Mouse (Mus musculus) left cerebral cortex, adult 2 months (tissue): ENCODE measurements around the gene Abhd6. TPM values are rescaled to one million over a fixed set of nuclear protein-coding genes. Genes with fewer than 3 reads are reported as not detected.

Source experiments
- DNase-seq, 2 experiments: peaks; one replicate each; pipeline ENCODE4 v3.0.0; 2021 to 2022; ENCODE audit warnings: low spot score in 2 of 2, mixed read lengths in 1 of 2; ENCODE audit errors: extremely low spot score in 1 of 2
- H3K27ac ChIP-seq: fragments of 200-600 bp; 2 replicates; pipeline ENCODE4 v1.8.1; 2022
- H3K4me3 ChIP-seq: fragments of 200-600 bp; 2 replicates; pipeline ENCODE4 v1.8.1; 2022
- CTCF ChIP-seq: fragments of 200-600 bp; IDR thresholded peaks from 2 replicates; pipeline ENCODE4 v1.8.1; 2022; ENCODE audit warnings: antibody characterized with exemption, mild to moderate bottlenecking, moderate library complexity
- intact Hi-C: fragments of 180-260 bp; cut with DNase I; formaldehyde crosslinking; loops from one replicate; pipeline ENCODE4 v1.15.1; 2025
- total RNA-seq, 2 experiments: library from RNA; stranded (reverse); gene quantifications; 2 replicates each; pipeline ENCODE4 v1.2.3; 2021

Gene Abhd6
- total RNA-seq, 2 experiments from 2014 or later = 69.2 to 78.7 TPM

DNA sequence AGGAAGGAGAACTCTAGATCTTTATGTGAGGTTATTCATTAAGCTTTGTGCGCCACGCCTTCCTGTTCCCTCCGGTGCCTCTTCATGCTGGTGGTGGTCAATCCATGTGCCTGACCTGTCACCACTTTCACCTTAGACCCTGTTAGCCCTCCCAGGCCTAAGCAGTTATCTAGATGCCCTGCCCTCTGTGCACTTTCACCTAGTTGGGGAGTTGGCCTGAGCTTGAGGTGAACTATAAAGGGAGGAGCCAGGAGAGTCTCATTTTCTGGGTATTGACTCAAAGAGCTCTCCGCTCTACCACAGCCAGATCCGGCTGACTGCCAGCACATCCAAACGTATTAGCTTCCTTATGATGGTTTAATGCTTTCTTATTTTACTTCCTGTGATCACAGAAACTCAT, 13.6 kb downstream of the Abhd6 start:
- TF ChIP-seq CTCF = no peak
- no peak overlapping the region for H3K27ac ChIP-seq
- intact Hi-C loops = no loop called here
- no peak overlapping the region for H3K4me3 ChIP-seq
- DNase-seq = no peak

DNA sequence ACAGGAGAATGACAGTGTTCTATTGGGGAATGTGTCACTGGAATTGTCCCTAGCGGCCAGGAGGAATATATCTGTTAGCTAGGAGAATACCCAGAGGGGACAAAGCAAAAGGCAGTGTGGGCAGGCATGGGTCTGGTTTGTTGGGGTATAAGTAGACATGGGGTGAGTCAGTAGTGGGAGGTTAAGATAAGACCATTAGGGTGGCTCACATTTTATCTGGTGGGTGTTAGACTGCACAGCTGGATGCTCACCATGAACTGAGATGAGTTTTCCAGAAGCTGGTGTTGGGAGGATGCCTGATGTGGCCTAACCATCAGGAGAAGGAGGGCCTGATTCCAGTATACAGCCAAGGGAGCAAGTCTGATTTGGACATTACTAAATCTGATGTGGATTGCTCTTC, 14.2 kb downstream of the Abhd6 start:
- intact Hi-C loops = no loop called here
- Histone ChIP-seq H3K27ac (no peak overlapping the region), H3K4me3 (no peak overlapping the region)
- no peak for DNase-seq
- TF ChIP-seq CTCF = no peak

DNA sequence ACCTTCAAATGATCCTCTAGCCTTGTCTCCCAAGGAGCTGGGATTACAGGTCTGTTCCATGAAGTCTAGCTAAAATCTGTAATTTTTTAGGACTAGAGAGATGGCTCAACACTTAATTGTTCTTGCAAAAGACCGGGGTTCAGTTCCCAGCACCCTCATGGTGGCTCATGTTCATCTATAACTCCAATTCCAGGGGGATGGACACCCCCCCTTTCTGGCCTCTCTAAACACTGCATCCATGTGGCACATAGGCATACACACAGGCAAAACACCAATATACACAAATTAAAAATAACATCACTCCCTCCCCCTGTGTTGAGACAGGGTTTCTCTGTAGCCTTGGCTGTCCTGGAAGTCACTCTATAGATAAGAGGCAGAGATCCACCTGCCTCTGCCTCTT, 17.3 kb downstream of the Abhd6 start:
- no peak for TF ChIP-seq CTCF
- intact Hi-C loops = no loop called here
- DNase-seq = no peak
- H3K4me3 ChIP-seq = no peak overlapping the region
- no peak overlapping the region for H3K27ac ChIP-seq

DNA sequence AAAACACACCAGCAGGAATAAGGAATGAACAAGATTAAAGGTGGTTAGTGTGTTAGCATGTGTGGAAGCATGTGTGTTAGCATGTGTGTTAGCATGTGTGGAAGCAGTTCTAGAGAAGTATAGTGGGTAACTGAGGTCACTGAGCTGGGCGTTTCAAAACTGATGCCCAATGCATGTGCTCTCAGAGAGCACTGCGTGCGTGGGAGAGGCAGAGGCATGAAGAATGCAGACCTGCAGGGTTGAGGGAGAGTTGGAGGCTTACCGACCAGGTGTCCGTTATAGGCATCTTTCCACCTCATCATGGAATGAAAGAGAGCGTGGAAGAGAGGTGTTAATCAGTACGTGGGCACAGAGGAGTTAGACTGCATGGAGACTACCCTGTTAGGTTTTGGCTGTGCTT, 17.8 kb downstream of the Abhd6 start:
- DNase-seq = no peak
- no peak overlapping the region for H3K4me3 ChIP-seq
- no peak overlapping the region for H3K27ac ChIP-seq
- intact Hi-C loops = no loop called here
- no peak for TF ChIP-seq CTCF

DNA sequence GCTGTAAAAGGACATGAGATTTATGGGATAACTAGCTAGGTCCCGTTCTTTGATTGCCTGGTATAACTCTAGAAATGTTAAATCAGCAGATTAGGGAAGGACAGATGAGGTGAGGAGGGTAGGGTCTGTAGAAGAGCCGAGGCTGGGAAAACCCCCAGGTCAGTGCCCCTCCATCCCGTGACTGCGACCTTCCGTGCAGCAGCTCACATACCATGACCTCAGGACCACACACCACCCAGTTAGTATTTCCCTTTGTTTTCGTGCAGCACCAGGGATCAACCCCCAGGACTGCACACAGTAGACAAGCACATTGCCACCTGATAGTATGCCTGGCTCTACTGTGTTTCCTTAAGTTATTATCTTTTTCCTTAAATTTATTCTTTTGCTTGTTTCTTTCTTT, 21.8 kb downstream of the Abhd6 start:
- intact Hi-C loops = no loop called here
- Histone ChIP-seq H3K27ac (no peak overlapping the region), H3K4me3 (no peak overlapping the region)
- no peak for TF ChIP-seq CTCF
- DNase-seq = no peak

DNA sequence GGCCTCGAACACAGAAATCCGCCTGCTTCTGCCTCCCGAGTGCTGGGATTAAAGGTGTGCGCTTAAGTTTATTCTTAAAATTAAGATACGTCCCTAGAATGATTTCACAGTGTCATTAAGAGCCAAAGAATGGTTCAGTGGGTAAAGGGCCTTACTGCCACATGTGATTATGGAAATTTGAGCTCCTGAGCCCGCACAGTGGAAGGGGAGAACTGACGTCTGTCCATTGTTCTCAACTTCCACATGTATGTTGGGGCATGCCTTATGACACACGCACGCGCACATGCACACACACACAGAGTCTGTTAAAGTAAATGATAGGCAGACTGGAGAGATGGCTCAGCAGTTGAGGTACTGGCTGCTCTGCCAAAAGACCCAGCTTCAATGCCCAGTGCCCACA, 22.2 kb downstream of the Abhd6 start:
- no peak overlapping the region for H3K4me3 ChIP-seq
- TF ChIP-seq CTCF = no peak
- intact Hi-C loops = no loop called here
- DNase-seq = no peak
- no peak overlapping the region for H3K27ac ChIP-seq

DNA sequence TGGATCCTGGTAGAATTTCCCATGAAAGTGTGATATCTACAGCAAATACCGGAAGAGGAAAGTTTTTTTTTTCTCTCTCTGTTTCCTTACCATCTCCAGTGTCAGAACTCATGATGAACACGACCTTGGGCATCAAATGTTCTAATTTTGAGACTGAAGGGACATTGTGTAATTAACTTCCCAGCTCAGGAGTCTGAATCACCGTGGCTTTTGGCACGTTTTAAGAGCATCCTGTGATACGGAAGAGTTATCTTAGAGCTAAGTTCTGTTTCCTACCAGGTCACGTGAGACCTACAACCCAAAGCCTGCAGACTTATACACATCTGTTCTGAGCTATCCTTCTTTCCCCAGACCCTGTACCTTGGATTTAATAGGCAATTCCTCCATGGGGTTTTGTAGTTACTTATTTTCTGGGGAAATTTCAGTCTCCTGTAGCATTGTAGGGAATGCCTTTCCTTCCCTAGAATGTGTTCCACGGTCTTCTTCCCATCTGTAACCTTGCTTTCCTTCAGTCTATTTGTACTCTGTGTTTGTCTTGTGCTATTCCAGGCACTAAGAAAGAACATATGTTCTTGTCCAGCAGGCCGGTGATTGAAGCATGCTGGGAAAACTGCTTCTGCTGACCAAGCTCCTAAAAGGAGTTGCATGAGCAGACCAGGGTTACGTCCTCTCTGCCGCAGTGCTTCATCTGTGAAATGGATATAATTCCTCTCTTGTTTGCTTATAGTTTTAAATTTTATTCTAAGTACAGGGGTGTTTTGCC, 24.2 kb downstream of the Abhd6 start:
- DNase-seq = no peak
- intact Hi-C loops = no loop called here
- H3K4me3 ChIP-seq = no peak overlapping the region
- no peak for TF ChIP-seq CTCF
- H3K27ac ChIP-seq = peak overlapping the region; percentile 56

DNA sequence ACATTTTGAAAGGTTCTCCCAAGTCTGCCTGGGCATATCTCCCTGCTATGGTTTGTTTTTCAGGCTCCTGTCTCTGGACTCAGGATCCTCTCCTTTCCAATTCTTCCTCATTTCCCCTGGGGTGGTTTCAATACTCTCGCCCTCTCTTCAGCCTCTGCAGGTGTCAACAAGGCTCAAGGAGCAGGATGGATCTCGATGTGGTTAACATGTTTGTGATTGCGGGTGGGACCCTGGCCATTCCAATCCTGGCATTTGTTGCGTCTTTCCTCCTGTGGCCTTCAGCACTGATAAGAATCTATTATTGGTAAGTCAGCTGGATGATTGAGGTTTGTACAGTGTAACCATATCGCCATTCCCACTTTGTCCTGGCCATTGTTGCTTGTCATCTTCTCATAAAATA, 25.4 kb downstream of the Abhd6 start:
- intact Hi-C loops = no loop called here
- Histone ChIP-seq H3K27ac (peak overlapping the region; percentile 8; the same call in 1 of the 2 replicates), H3K4me3 (no peak overlapping the region)
- no peak for DNase-seq
- TF ChIP-seq CTCF = no peak

DNA sequence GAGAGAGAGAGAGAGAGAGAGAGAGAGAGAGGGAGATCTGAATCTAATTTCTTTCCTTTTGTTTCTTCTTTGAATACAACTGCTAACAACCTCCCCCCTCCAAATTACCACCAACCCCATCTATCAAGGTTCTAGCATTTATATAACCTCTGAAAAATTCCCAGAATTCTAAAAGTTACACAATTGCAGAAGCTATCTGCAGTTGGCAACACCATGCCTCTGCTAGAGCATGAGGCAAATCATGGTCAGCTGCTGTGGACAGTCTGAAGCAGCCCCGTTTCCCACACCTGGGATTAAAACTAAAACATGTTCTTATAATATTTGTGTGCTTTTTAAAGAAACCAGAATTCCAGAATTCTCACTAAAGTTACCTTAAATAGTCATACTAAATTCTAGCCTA, 27.1 kb downstream of the Abhd6 start:
- intact Hi-C loops = loop anchor here (1.0 to 2.0 kb wide), 2 partner anchors 9 to 27 kb away; partner anchors contain the start of gene Abhd6
- no peak for DNase-seq
- TF ChIP-seq CTCF = no peak
- peak overlapping the region; percentile 44; the same call in 1 of the 2 replicates for H3K27ac ChIP-seq
- no peak overlapping the region for H3K4me3 ChIP-seq

DNA sequence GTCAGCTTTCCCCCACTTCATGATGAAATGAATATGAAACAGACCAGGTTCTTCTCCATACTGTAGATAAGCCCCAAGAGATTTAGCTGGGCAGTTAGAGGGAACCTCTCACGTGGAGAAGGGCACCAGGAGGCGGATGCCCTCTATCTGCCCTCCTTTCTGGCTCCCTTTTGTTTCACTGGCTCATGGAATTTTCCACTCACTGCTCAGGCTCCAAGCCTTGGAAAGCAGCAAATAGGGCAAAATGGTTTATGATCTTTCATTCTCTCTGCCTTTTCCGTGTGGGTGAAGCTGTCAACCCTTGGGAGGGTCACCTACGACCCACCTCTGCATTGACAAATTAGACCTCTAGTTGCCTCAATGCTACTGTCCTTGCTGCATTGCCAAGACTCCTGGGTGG, 27.8 kb downstream of the Abhd6 start:
- DNase-seq = no peak
- intact Hi-C loops = loop anchor here (1.0 to 2.0 kb wide), 2 partner anchors 8 to 28 kb away; partner anchors contain the start of gene Abhd6
- Histone ChIP-seq H3K4me3 (no peak overlapping the region), H3K27ac (peak overlapping the region; percentile 44; the same call in 1 of the 2 replicates)
- TF ChIP-seq CTCF = no peak

DNA sequence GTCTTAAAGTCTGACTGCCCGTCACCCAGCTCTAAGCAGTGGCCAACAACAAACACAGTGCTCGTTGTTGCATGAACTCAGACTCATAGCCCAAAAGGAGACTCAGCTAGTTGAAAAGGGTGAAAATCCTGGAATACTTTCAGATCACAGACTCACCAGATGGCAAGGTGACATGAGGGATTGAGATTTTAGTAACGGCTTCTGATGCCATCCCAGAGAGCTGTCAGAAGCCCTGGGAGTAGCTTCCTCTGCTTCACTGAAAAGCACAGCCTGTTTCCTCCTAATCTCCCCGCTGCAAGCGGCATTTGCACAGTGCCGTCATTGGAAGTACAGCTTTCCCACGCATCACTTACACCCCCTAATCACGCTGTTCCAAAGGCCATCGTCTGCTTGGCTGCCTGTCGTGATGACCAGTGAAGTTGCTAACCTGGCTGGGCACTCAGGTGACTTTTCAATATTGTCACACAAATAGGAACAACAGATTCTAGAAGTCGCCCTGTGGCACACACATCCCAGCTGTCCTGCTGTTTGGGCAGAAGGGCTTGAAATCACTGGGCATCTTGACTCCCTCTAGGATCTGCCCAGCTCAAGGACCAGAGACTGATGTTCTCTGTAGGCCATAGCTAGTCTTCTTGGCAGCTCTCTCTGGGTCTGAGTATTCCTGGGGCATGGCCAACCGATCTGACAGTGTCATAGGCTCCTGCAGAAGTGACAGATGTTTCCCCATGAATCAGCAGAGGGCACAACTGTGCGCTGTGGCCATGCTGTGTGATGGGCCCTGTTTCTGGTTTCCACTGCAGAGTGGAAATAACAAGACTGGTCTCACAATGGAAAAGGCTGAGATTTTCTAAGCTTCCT, 29.6 kb downstream of the Abhd6 start:
- intact Hi-C loops = no loop called here
- peak overlapping the region; percentile 61 for H3K27ac ChIP-seq
- H3K4me3 ChIP-seq = no peak overlapping the region
- TF ChIP-seq CTCF = no peak
- peak in 1 of 2 experiments; percentile 42 for DNase-seq

DNA sequence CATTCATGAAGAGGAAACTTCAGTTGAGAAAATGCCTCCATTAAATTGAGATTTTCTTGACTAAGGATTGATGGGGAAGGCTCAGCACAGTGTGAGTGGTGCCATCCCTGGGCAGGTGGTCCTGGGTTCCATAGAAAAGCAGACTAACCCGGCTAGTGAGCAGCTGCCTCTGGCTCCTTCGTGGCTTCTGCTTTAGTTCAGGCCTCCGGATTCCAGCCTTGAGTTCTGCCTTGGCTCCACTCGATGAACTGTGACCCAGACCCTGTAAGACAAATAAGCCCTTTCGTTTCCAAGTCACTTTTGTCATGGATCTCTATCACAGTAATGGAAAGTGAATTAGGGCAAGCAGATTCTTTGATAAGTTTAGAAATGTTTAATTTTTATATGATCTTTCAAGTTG, 31.9 kb downstream of the Abhd6 start:
- intact Hi-C loops = no loop called here

More for the DNA sequence above, 31.9 kb downstream of the Abhd6 start:
- no peak for DNase-seq
- Histone ChIP-seq H3K4me3 (no peak overlapping the region), H3K27ac (no peak overlapping the region)
- TF ChIP-seq CTCF = no peak
